7 mouse cellular contexts compared by ENCODE assay signal in genomic region chr2:146810695-146811094, GRCm38 (mm10). TPM values are rescaled to one million over a fixed set of nuclear protein-coding genes. Genes with fewer than 3 reads are reported as not detected.
DNase-seq lines count a peak whose midpoint lies in the region; ATAC-seq lines count a peak whose summit lies in the region.

No protein-coding gene starts in this region.

- DNase-seq in limb, embryonic 11.5 days (ENCODE audit: low spot score) = peak; percentile 22
- DNase-seq in limb, embryonic 10.5 days (ENCODE audit: low spot score) = no peak
- no peak for DNase-seq in layer of hippocampus, adult 8-10 months (ENCODE audit: low spot score in 2 of 2)
- no peak for DNase-seq in left cerebral cortex, postnatal 36 days (ENCODE audit: low spot score in 2 of 2)

- WGBS in limb, embryonic 11.5 days = 83% methylated on average over 13 of the region's 13 CpGs
- 89% methylated on average over 13 of the region's 13 CpGs for WGBS in limb, embryonic 10.5 days
- WGBS in forebrain, embryonic 13.5 days = 17% methylated on average over 13 of the region's 13 CpGs
- WGBS in limb, embryonic 13.5 days = 46% methylated on average over 13 of the region's 13 CpGs
- WGBS in stomach, embryonic 16.5 days = 40% methylated on average over 13 of the region's 13 CpGs

- ATAC-seq in limb, embryonic 11.5 days (ENCODE audit: insufficient number of reproducible peaks, low FRiP score, low TSS enrichment, low read depth) = no peak
- peak; percentile 62; the same call in 1 of the 2 replicates for ATAC-seq in forebrain, embryonic 13.5 days
- peak; percentile 83 for ATAC-seq in limb, embryonic 13.5 days (ENCODE audit: low FRiP score, low read depth)
- ATAC-seq in stomach, embryonic 16.5 days (ENCODE audit: insufficient read depth, low FRiP score) = peak; percentile 47; the same call in 1 of the 2 replicates

- H3K9me3 ChIP-seq in limb, embryonic 11.5 days (ENCODE audit: control insufficient read depth, low read length) = no peaks in the 10 kb centered on the region
- no peaks in the 10 kb centered on the region for H3K9me3 ChIP-seq in limb, embryonic 10.5 days (replicated peaks)
- no peaks in the 10 kb centered on the region for H3K9me3 ChIP-seq in forebrain, embryonic 13.5 days (replicated peaks)
- H3K9me3 ChIP-seq in limb, embryonic 13.5 days = no peaks in the 10 kb centered on the region
- no peaks in the 10 kb centered on the region for H3K9me3 ChIP-seq in stomach, embryonic 16.5 days (replicated peaks; ENCODE audit: control insufficient read depth, low read length)

- H3K4me3 ChIP-seq in limb, embryonic 11.5 days (ENCODE audit: low read depth, low read length) = no peak overlapping the region
- no peak overlapping the region for H3K4me3 ChIP-seq in limb, embryonic 10.5 days
- no peak overlapping the region for H3K4me3 ChIP-seq in forebrain, embryonic 13.5 days
- H3K4me3 ChIP-seq in limb, embryonic 13.5 days = peak overlapping the region; percentile 27
- H3K4me3 ChIP-seq in stomach, embryonic 16.5 days (replicated peaks; ENCODE audit: low read length) = 0 out of 2 replicates have a peak overlapping the region, but pooled peaks have one; percentile 1

- H3K36me3 ChIP-seq in limb, embryonic 11.5 days (ENCODE audit: control insufficient read depth, insufficient read depth, low read length) = no peaks in the 10 kb centered on the region
- H3K36me3 ChIP-seq in limb, embryonic 10.5 days = no peaks in the 10 kb centered on the region
- H3K36me3 ChIP-seq in forebrain, embryonic 13.5 days (ENCODE audit: poor library complexity, severe bottlenecking) = no peaks in the 10 kb centered on the region
- no peaks in the 10 kb centered on the region for H3K36me3 ChIP-seq in limb, embryonic 13.5 days
- H3K36me3 ChIP-seq in stomach, embryonic 16.5 days (ENCODE audit: control insufficient read depth, insufficient read depth, low read length) = no peaks in the 10 kb centered on the region

- no peak overlapping the region for H3K27ac ChIP-seq in limb, embryonic 11.5 days (replicated peaks; ENCODE audit: low read depth, low read length)
- no peak overlapping the region for H3K27ac ChIP-seq in limb, embryonic 10.5 days
- no peak overlapping the region for H3K27ac ChIP-seq in forebrain, embryonic 13.5 days
- peak overlapping the region; percentile 73; the same call in 1 of the 2 replicates for H3K27ac ChIP-seq in limb, embryonic 13.5 days
- no peak overlapping the region for H3K27ac ChIP-seq in stomach, embryonic 16.5 days (ENCODE audit: low read length)

- intact Hi-C loops in left cerebral cortex, postnatal 36 days (cut with DNase I) = no loop called here

- no peaks in the 10 kb centered on the region for H3K4me1 ChIP-seq in limb, embryonic 11.5 days (ENCODE audit: control insufficient read depth, insufficient read depth, low read length)
- no peaks in the 10 kb centered on the region for H3K4me1 ChIP-seq in limb, embryonic 10.5 days
- H3K4me1 ChIP-seq in forebrain, embryonic 13.5 days = peaks cover 15% of the 10 kb centered on the region
- no peaks in the 10 kb centered on the region for H3K4me1 ChIP-seq in limb, embryonic 13.5 days
- H3K4me1 ChIP-seq in stomach, embryonic 16.5 days (ENCODE audit: control insufficient read depth, insufficient read depth, low read length) = no peaks in the 10 kb centered on the region

- H3K4me2 ChIP-seq in limb, embryonic 11.5 days (ENCODE audit: low read depth, severe bottlenecking) = no peak overlapping the region
- H3K4me2 ChIP-seq in forebrain, embryonic 13.5 days = peak overlapping the region; percentile 31
- peak overlapping the region; percentile 51 for H3K4me2 ChIP-seq in limb, embryonic 13.5 days (replicated peaks)
- peak overlapping the region; percentile 13; the same call in 1 of the 2 replicates for H3K4me2 ChIP-seq in stomach, embryonic 16.5 days (ENCODE audit: low read depth, low read length)

- H3K9ac ChIP-seq in limb, embryonic 11.5 days (ENCODE audit: low read length) = no peak overlapping the region
- no peak overlapping the region for H3K9ac ChIP-seq in forebrain, embryonic 13.5 days
- H3K9ac ChIP-seq in limb, embryonic 13.5 days = no peak overlapping the region
- H3K9ac ChIP-seq in stomach, embryonic 16.5 days (ENCODE audit: low read length) = no peak overlapping the region

- no peaks in the 10 kb centered on the region for H3K27me3 ChIP-seq in limb, embryonic 11.5 days (ENCODE audit: control insufficient read depth, insufficient read depth, low read length)
- no peaks in the 10 kb centered on the region for H3K27me3 ChIP-seq in limb, embryonic 10.5 days (ENCODE audit: low read depth, poor library complexity, severe bottlenecking)
- 0 out of 2 replicates have a peak, but pooled peaks cover 2% of the 10 kb centered on the region for H3K27me3 ChIP-seq in forebrain, embryonic 13.5 days
- H3K27me3 ChIP-seq in limb, embryonic 13.5 days = no peaks in the 10 kb centered on the region
- H3K27me3 ChIP-seq in stomach, embryonic 16.5 days (ENCODE audit: control insufficient read depth, insufficient read depth, low read length) = no peaks in the 10 kb centered on the region

RNA-seq across cellular contexts. Expression of gene Kiz, which starts 45.0 kb away (rescaled TPM):
- polyA plus RNA-seq in limb, embryonic 11.5 days (2014; fragmentation: Nextera tagmentation; extraction: Ambion mirVana) = 31.1 and 34.3 TPM in 2 replicates
- polyA plus RNA-seq in limb, embryonic 10.5 days (2016; fragmentation: Nextera tagmentation; extraction: Ambion mirVana) = 24.8 and 26.2 TPM in 2 replicates
- 28.0 and 28.1 TPM in 2 replicates for polyA plus RNA-seq in forebrain, embryonic 13.5 days (2015; fragmentation: Nextera tagmentation; extraction: Ambion mirVana)
- 32.3 and 33.8 TPM in 2 replicates for polyA plus RNA-seq in limb, embryonic 13.5 days (2015; fragmentation: Nextera tagmentation; extraction: Ambion mirVana)
- polyA plus RNA-seq in stomach, embryonic 16.5 days (2015; fragmentation: Nextera tagmentation; extraction: Ambion mirVana) = 24.1 and 26.7 TPM in 2 replicates
- 10 to 100 TPM; 20.9 to 27.1 (median 24.5) TPM for total RNA-seq in layer of hippocampus, adult 8-10 months (2022)
- total RNA-seq in left cerebral cortex, postnatal 36 days (2021) = 10 to 100 TPM; 19.3 to 20.3 TPM

Comparison
In these comparisons a context has a peak if more than half of its experiments do, and no peak if none do; other contexts are left out.
1. H3K4me3 ChIP-seq: peak in limb, embryonic 13.5 days (single experiment) and stomach, embryonic 16.5 days (single experiment); none in limb, embryonic 11.5 days (single experiment), limb, embryonic 10.5 days (single experiment) and forebrain, embryonic 13.5 days (single experiment).